Mouse (Mus musculus): ENCODE measurements around the gene Mcrip1. TPM values are rescaled to one million over a fixed set of nuclear protein-coding genes. Genes with fewer than 3 reads are reported as not detected.
A peak's percentile ranks its signal among the peaks of the same experiment; 100 is the strongest.
"Not testable (repeated sequence)": the region's sequence is repeated elsewhere in the genome, so short reads cannot be mapped to it uniquely, and the experiment has no call there.

Mcrip1 gene
- polyA plus RNA-seq, 1 experiment from 2014 or later = 242 TPM

DNA sequence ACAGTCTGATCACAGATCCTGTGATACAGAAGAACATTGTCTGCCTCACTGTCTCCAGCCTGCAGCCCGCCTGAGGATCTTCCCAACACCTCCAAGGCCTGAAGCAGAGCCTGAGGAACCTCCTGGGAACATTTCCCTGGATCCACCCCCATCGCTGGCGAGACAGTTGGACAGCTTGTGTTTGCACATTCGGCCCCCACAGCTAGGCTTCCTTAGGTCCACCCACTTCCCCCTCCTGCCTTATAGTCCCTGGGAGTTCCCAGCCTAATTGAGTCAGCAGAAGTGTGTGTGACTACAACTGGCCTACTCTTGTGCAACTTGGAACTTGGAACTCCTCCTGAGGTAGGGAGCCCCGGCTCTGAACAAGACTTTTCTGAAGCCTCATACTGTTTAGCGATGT lies 31.5 kb downstream of the Mcrip1 start:
- no peaks in the 10 kb centered on the region for H3K4me1 ChIP-seq
- no peaks in the 10 kb centered on the region for H3K36me3 ChIP-seq
- H3K4me3 ChIP-seq = no peak overlapping the region
- H3K4me2 ChIP-seq (replicated peaks) = no peak overlapping the region
- H3K9me3 ChIP-seq = no peaks in the 10 kb centered on the region
- H3K27me3 ChIP-seq = no peaks in the 10 kb centered on the region
- 63% methylated on average over 6 of the region's 6 CpGs for WGBS
- no peak overlapping the region for H3K27ac ChIP-seq (replicated peaks)
- H3K9ac ChIP-seq (replicated peaks) = no peak overlapping the region
- no peak for ATAC-seq (replicated peaks)

DNA sequence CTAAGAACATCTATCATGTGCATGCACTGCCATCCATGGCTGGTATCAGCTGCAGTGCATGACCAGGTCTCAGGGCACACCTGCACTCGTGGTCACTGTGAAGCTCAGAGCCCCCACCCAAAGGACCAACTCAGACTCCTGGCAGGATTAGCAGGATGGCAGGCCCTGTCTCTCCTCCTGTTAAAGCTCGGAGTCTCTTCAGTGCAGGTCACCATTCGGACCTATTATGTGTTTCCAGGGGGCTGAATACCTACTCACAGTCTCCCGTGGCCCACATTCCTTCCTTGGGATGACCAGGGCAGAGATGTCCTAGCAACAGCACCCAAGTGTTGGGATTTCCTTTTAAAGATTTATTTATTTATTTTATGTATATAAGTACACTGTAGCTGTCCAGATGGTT lies 32.4 kb downstream of the Mcrip1 start:
- Histone ChIP-seq H3K4me1 (no peaks in the 10 kb centered on the region), H3K9me3 (no peaks in the 10 kb centered on the region), H3K27me3 (no peaks in the 10 kb centered on the region), H3K9ac (replicated peaks) (no peak overlapping the region), H3K4me2 (replicated peaks) (no peak overlapping the region), H3K27ac (replicated peaks) (no peak overlapping the region), H3K36me3 (no peaks in the 10 kb centered on the region), H3K4me3 (no peak overlapping the region)
- ATAC-seq (replicated peaks) = no peak
- WGBS = 82% methylated on average over 4 of the region's 4 CpGs

DNA sequence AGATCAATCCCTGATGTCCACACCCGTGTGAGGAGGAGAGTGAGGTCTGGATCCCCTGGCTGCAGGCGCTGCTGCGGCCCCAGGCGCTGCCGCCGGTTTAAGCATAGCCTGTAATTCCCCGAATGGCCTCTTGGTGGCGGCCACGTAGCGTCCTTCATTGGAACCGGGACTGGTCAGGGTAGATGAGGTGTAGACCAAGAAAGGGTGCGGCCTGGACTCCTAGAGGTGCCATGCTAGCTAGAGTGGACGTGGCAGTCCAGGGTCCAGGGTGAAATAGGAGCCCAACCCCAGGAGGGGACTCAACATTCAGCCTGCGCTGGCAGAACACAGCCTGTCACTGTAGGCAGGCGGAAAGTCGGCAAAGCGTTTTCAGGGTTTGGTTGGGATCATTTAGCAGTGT lies 33.9 kb downstream of the Mcrip1 start:
- H3K4me2 ChIP-seq (replicated peaks) = no peak overlapping the region
- no peaks in the 10 kb centered on the region for H3K36me3 ChIP-seq
- no peak overlapping the region for H3K27ac ChIP-seq (replicated peaks)
- H3K27me3 ChIP-seq = no peaks in the 10 kb centered on the region
- peaks cover 2% of the 10 kb centered on the region for H3K4me1 ChIP-seq
- no peak overlapping the region for H3K4me3 ChIP-seq
- no peaks in the 10 kb centered on the region for H3K9me3 ChIP-seq
- peak; percentile 53; the same call in 1 of the 2 replicates for ATAC-seq (replicated peaks)
- 17% methylated on average over 17 of the region's 17 CpGs for WGBS
- H3K9ac ChIP-seq (replicated peaks) = no peak overlapping the region

DNA sequence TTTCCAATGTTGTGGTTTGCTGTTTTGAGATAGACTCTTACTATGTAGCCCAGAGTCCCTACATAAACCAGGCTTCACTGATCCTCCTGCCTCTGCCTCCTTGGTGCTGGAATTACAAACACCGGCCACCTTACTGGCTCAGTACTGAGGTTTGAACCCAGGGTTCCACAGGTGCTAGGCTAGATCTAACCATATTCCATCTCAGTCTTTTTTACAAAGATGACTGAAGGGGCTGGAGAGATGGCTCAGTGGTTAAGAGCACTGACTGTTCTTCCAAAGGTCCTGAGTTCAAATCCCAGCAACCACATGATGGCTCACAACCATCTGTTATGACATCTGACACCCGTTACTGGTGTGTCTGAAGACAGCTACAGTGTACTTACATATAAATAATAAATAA lies 35.3 kb downstream of the Mcrip1 start:
- 86% methylated on average over 2 of the region's 2 CpGs for WGBS
- ATAC-seq (replicated peaks) = not testable (repeated sequence)

DNA sequence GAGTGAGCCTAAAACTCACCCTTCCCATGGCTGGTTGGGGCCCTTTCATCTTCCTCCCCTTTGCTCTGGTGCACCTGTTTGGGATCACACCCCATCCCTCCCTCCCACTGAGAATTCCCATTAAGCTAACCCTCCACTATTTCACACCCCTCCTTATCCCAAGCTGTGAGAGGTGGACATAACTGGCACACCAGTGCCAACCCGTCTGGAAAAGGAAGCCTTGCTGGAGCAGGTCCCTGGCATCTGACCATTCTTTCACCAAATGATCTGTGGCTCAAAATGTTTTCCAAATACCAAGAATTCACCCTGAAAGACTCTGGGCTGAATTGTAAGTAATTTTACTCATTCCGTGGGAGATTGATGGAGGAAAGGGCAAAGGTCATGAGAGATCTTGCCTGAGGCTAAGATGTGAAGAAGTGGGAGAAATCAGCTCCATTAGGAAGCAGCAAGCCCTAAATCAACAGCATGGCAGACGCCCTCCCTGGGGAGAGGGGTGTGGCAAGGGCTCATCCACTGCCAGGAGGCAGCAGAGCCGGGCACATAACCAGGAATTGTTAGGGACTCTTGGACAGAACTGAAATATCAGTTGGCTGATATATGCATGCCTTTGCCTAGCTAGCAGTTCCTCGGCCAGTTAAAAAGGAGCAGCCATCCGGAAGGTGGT lies 36.6 kb downstream of the Mcrip1 start:
- peaks cover 6% of the 10 kb centered on the region for H3K4me1 ChIP-seq

More for the DNA sequence above, 35.3 kb downstream of the Mcrip1 start:
- H3K36me3 ChIP-seq; H3K27ac ChIP-seq (replicated peaks); H3K27me3 ChIP-seq; H3K4me2 ChIP-seq (replicated peaks); H3K4me1 ChIP-seq; H3K9me3 ChIP-seq; H3K9ac ChIP-seq (replicated peaks); H3K4me3 ChIP-seq: not testable (repeated sequence)

DNA sequence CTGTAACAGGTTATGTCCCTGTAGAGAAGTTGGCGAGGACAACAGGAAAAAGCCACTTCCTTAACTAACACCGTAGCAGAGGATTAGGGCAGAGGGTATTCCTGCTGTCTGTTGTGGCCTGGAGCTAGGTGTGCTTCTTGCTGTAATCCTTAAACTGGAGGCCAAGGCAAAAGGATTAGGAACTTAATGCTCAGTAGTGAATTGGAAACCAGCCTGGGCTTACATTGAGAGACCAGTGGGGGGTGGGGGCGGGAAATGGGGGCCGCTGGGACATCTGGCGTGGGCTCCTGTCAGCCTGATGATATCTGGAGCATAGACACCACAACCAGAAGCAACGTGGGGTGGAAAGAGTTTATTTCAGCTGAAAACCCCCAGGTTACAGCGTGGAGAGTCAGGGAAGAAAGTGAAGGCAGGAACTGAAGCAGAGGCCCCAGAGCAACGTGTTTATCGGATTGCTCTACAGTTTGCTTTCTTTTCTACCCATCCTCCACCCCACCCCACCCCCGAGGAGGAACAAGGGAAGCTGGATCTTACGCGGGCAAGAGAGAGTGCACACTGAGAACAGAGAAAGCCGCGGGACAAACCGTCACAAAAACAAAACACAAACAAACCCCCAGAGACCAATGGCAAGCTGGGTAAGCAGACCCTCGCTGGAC lies 39.0 kb downstream of the Mcrip1 start:
- peak overlapping the region; percentile 28 for H3K4me2 ChIP-seq (replicated peaks)
- no peak for ATAC-seq (replicated peaks)
- 4% methylated on average over 16 of the region's 16 CpGs for WGBS
- H3K27ac ChIP-seq (replicated peaks) = no peak overlapping the region
- H3K9ac ChIP-seq (replicated peaks) = 0 out of 2 replicates have a peak overlapping the region, but pooled peaks have one; percentile 15
- H3K9me3 ChIP-seq = no peaks in the 10 kb centered on the region
- H3K27me3 ChIP-seq = no peaks in the 10 kb centered on the region
- no peak overlapping the region; the same call in 1 of the 2 replicates for H3K4me3 ChIP-seq
- no peaks in the 10 kb centered on the region for H3K36me3 ChIP-seq
- H3K4me1 ChIP-seq = peaks cover 6% of the 10 kb centered on the region

More for the DNA sequence above, 36.6 kb downstream of the Mcrip1 start:
- Histone ChIP-seq H3K9ac (replicated peaks) (no peak overlapping the region), H3K36me3 (no peaks in the 10 kb centered on the region), H3K27me3 (no peaks in the 10 kb centered on the region), H3K9me3 (no peaks in the 10 kb centered on the region), H3K27ac (replicated peaks) (no peak overlapping the region), H3K4me2 (replicated peaks) (no peak overlapping the region), H3K4me3 (no peak overlapping the region)
- WGBS = 54% methylated on average over 6 of the region's 6 CpGs
- no peak for ATAC-seq (replicated peaks)

DNA sequence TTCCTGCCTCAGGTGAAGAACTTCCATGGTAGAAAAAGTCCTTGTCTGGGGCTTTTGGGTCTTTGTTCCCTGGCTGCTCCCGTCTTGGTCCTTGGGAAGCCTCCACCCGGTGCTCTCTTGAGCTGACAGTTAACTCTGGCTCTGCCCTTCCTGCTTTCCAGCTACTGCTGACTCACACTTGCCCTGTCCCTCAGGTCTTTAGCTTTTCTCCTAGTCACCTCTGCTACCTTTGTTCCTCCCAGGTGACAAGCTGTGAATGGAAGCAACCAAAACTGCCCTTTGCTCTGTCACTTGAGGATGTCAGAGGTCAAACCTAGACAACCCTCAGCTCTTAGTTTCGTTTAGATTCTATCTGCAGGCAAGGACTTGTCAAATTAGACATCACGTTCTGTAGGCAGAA lies 39.6 kb downstream of the Mcrip1 start:
- H3K36me3 ChIP-seq = no peaks in the 10 kb centered on the region
- H3K27ac ChIP-seq (replicated peaks) = no peak overlapping the region
- no peak for ATAC-seq (replicated peaks)
- no peaks in the 10 kb centered on the region for H3K27me3 ChIP-seq
- peaks cover 6% of the 10 kb centered on the region for H3K4me1 ChIP-seq
- WGBS = 26% methylated on average over 4 of the region's 4 CpGs
- H3K4me2 ChIP-seq (replicated peaks) = no peak overlapping the region
- no peaks in the 10 kb centered on the region for H3K9me3 ChIP-seq
- H3K4me3 ChIP-seq = no peak overlapping the region
- H3K9ac ChIP-seq (replicated peaks) = no peak overlapping the region

DNA sequence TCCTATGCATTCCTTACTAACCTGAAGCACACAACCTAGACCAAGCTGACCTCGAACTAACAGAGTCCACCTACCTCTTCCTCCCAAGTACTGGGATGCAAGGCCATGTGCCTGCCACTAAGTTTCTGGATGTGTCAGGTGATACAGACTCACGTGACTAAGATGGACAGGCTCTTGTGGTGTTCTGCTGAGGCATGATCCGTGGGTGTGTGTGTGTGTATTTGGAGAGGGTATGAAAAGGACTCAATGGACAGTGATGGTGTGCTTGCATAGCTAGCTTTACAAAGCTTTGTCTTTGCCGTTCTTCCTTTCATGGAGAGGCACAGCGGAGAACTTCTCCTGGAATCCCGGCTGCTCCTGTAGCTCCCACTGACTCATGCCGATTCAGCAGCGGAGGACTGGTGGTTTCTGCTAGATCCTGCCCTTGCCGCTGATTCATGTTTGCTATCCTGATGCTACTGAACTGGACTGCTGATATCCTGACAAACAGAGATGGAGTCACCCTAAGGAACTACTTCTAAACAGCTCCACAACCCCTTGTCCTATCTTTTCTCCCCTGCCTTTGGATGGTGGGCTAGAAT lies 41.1 kb downstream of the Mcrip1 start:
- ATAC-seq (replicated peaks) = no peak
- Histone ChIP-seq H3K27ac (replicated peaks) (no peak overlapping the region), H3K36me3 (no peaks in the 10 kb centered on the region), H3K4me2 (replicated peaks) (no peak overlapping the region), H3K9ac (replicated peaks) (no peak overlapping the region), H3K4me1 (peaks cover 6% of the 10 kb centered on the region), H3K4me3 (no peak overlapping the region), H3K27me3 (no peaks in the 10 kb centered on the region), H3K9me3 (no peaks in the 10 kb centered on the region)
- 85% methylated on average over 9 of the region's 9 CpGs for WGBS

DNA sequence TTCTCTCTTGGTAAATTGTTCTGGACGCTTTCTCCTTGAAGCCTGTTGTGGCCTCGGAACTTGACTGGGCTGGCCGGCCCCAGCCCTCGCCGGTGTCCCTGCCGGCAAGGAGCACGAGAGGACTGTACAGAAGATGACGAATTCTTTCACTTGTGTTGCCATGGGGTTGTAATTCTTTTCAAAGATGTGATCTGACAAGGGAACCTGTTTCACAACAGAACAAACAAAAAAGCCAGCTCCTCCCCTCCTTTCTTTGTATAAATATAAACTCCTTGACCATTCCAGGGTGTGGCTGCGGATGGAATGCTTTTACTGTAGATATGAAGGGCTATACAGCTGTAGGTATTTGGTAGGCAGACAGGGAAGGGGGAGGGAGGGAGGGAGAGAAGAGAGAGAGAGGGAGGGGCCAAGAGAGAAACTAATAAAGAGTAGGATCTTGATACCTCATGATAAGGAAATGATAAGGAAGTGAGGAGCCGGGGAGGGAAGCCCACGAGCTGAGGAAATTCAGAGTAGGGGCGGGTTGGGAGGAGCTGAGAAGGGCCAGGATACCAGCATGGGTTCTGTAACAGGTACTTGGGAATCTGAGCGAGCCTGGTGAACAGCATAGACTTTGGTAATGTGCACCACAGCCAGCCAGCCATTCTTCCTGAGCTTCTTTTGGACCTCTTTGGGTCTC lies 41.8 kb downstream of the Mcrip1 start:
- Histone ChIP-seq H3K9ac (replicated peaks) (no peak overlapping the region), H3K36me3 (no peaks in the 10 kb centered on the region), H3K27ac (replicated peaks) (no peak overlapping the region), H3K27me3 (no peaks in the 10 kb centered on the region), H3K9me3 (no peaks in the 10 kb centered on the region), H3K4me3 (no peak overlapping the region), H3K4me1 (peaks cover 6% of the 10 kb centered on the region), H3K4me2 (replicated peaks) (no peak overlapping the region)
- WGBS = 85% methylated on average over 13 of the region's 13 CpGs
- ATAC-seq (replicated peaks) = no peak

DNA sequence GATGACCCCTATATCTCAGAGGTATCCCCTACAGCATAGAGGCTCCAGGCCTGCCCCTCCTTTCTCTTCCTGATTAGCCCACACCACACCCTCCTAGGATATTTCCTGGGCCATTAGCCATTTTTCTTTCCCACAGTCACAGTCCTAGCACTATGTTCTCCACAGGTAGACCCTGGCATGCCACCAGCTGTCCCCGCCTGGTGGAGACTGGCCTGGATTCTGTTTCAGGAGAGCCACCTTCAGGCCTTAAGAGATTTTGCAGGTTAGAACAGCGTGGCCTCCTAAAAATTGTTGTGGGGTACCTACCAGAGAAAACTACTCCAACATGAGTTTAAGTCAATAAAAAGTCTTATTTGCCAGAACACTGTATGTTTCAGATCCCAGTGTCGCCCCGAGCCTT lies 42.6 kb downstream of the Mcrip1 start:
- no peak overlapping the region for H3K9ac ChIP-seq (replicated peaks)
- 53% methylated on average over 4 of the region's 4 CpGs for WGBS
- no peak for ATAC-seq (replicated peaks)
- no peak overlapping the region for H3K4me2 ChIP-seq (replicated peaks)
- no peaks in the 10 kb centered on the region for H3K36me3 ChIP-seq
- H3K27me3 ChIP-seq = no peaks in the 10 kb centered on the region
- peaks cover 6% of the 10 kb centered on the region for H3K4me1 ChIP-seq
- no peak overlapping the region for H3K4me3 ChIP-seq
- H3K9me3 ChIP-seq = no peaks in the 10 kb centered on the region
- no peak overlapping the region for H3K27ac ChIP-seq (replicated peaks)

DNA sequence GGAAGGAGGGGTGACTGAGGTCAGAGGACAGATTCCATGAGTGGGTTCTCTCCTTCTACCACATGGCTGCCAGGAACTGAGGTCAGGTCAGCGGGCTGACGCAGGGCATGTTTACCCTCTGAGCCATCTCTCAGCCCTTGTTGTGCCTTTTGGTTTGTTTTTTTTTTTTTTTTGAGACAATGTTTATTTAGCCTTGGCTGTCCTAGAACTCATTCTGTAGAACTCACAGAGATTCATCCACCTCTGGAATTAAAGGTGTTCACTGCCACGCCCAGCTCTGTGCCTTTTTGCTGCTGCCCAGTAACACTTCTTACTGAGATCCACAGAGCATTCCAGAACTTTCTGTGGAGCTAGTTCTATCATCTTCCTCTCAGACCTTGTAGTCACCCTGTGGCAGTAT lies 43.9 kb downstream of the Mcrip1 start:
- H3K36me3 ChIP-seq = no peaks in the 10 kb centered on the region
- H3K4me1 ChIP-seq = peaks cover 5% of the 10 kb centered on the region
- no peak overlapping the region for H3K27ac ChIP-seq (replicated peaks)
- no peak overlapping the region for H3K4me2 ChIP-seq (replicated peaks)
- no peaks in the 10 kb centered on the region for H3K9me3 ChIP-seq
- no peak for ATAC-seq (replicated peaks)
- no peaks in the 10 kb centered on the region for H3K27me3 ChIP-seq
- WGBS = 94% methylated on average over 3 of the region's 3 CpGs
- H3K9ac ChIP-seq (replicated peaks) = no peak overlapping the region
- no peak overlapping the region for H3K4me3 ChIP-seq

DNA sequence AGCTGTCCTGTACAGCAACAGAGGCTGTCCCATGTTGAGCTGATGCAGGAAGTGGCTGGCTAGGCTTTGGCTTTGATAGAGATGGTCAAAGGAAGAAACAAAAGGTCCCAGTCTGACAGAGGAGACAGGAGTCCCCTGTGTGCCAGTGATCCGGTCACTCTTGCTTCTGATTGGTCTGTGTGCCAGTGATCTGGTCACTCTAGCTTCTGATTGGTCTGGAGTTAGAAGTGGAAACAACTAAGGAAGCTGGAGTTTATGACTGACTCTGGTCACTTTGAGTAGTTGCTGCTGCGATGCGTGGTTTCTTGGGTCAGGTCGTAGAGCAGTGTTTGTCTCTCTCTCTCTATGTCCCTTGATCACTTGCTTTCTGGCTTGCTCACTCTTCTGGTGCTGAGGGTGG lies 47.8 kb downstream of the Mcrip1 start:
- Histone ChIP-seq H3K9me3 (no peaks in the 10 kb centered on the region), H3K27me3 (no peaks in the 10 kb centered on the region), H3K27ac (replicated peaks) (no peak overlapping the region), H3K4me2 (replicated peaks) (no peak overlapping the region), H3K36me3 (peaks cover 6% of the 10 kb centered on the region; the same call in 1 of the 2 replicates), H3K4me3 (no peak overlapping the region), H3K4me1 (no peaks in the 10 kb centered on the region), H3K9ac (replicated peaks) (no peak overlapping the region)
- 87% methylated on average over 4 of the region's 4 CpGs for WGBS
- ATAC-seq (replicated peaks) = no peak

Measured in forebrain, embryonic 15.5 days (tissue).